Mouse (Mus musculus): ENCODE measurements around the gene Atp6v0d1.

Atp6v0d1 gene

GRCm38 (mm10) chr8:105573427-105573826 lies 7.6 kb upstream of the Atp6v0d1 start:
- peak; percentile 33 to 72 for DNase-seq

- DNase-seq: no peak
Observed at GRCm38 (mm10) chr8:105571810-105572209, 6.0 kb upstream of the Atp6v0d1 start.

GRCm38 (mm10) chr8:105566703-105567595 lies 1.1 kb upstream of the Atp6v0d1 start:
- DNase-seq: peak in 1 of 2 experiments; percentile 44

- no peak for DNase-seq
Observed at GRCm38 (mm10) chr8:105565401-105565881, 406 bp downstream of the Atp6v0d1 start.

- DNase-seq: peak in 1 of 2 experiments; percentile 33
Observed at GRCm38 (mm10) chr8:105564573-105565229, 1.1 kb downstream of the Atp6v0d1 start.

GRCm38 (mm10) chr8:105563871-105564270 lies 2.0 kb downstream of the Atp6v0d1 start:
- DNase-seq: no peak

- no peak for DNase-seq
Observed at GRCm38 (mm10) chr8:105562863-105563262, 3.0 kb downstream of the Atp6v0d1 start.

- DNase-seq: no peak
Observed at GRCm38 (mm10) chr8:105555230-105555629, 10.6 kb downstream of the Atp6v0d1 start.

- peak; percentile 88 to 90 for DNase-seq
Observed at GRCm38 (mm10) chr8:105554087-105554486, 11.8 kb downstream of the Atp6v0d1 start.

- DNase-seq: no peak
Observed at GRCm38 (mm10) chr8:105552824-105553223, 13.0 kb downstream of the Atp6v0d1 start.

GRCm38 (mm10) chr8:105552032-105552431 lies 13.8 kb downstream of the Atp6v0d1 start:
- DNase-seq: no peak

GRCm38 (mm10) chr8:105550083-105550482 lies 15.8 kb downstream of the Atp6v0d1 start:
- no peak for DNase-seq

GRCm38 (mm10) chr8:105549506-105549905 lies 16.3 kb downstream of the Atp6v0d1 start:
- no peak for DNase-seq

- peak in 1 of 2 experiments; percentile 58 for DNase-seq
Observed at GRCm38 (mm10) chr8:105546384-105547350, 19.2 kb downstream of the Atp6v0d1 start.

GRCm38 (mm10) chr8:105545249-105545648 lies 20.6 kb downstream of the Atp6v0d1 start:
- peak; percentile 54 to 63 for DNase-seq

- peak; percentile 57 to 59 for DNase-seq
Observed at GRCm38 (mm10) chr8:105544544-105545205, 21.2 kb downstream of the Atp6v0d1 start.

GRCm38 (mm10) chr8:105543703-105544102 lies 22.1 kb downstream of the Atp6v0d1 start:
- no peak for DNase-seq

GRCm38 (mm10) chr8:105542808-105543207 lies 23.0 kb downstream of the Atp6v0d1 start:
- no peak for DNase-seq

- no peak for DNase-seq
Observed at GRCm38 (mm10) chr8:105542032-105542656, 23.7 kb downstream of the Atp6v0d1 start.

- DNase-seq: no peak
Observed at GRCm38 (mm10) chr8:105538940-105539339, 26.9 kb downstream of the Atp6v0d1 start.

- DNase-seq: peak; percentile 77 to 83
Observed at GRCm38 (mm10) chr8:105537011-105537677, 28.7 kb downstream of the Atp6v0d1 start.
